Mouse (Mus musculus) CD4-positive, CD25-positive, alpha-beta regulatory T cell, adult 2 months (primary cell): ENCODE results near the gene Dtymk.

ENCODE experiments used
- DNase-seq: peaks from one replicate; pipeline ENCODE4 v3.0.0-alpha.2; 2012; ENCODE audit warnings: low read depth, low spot score

Dtymk gene

GRCm38 (mm10) chr1:93742910-93743309 is 58.8 kb downstream of the Dtymk start:
- peak; percentile 43 for DNase-seq
